Mouse (Mus musculus) cortical plate, adult 2 months (tissue): ENCODE measurements at regions not wholly inside any gene's neighbourhood (a gene's known extent, or its start where the extent isn't known, plus 50 kb on each side); places are given as distances from the start of the nearest gene placed in this dataset.

Source experiments
- H3K27ac ChIP-seq: fragments of 200-500 bp; 2 replicates; pipeline ENCODE4 v1.5.1; 2012; ENCODE audit warnings: low read length, control low read depth, inconsistent platforms; ENCODE audit not compliant: insufficient read depth
- H3K4me1 ChIP-seq: fragments of 200-500 bp; 2 replicates; pipeline ENCODE4 v1.6.1; 2011; ENCODE audit warnings: low read length; ENCODE audit not compliant: control insufficient read depth, insufficient read depth
- H3K4me3 ChIP-seq: fragments of 200-500 bp; 2 replicates; pipeline ENCODE4 v1.5.1; 2011; ENCODE audit warnings: mild to moderate bottlenecking, low read length, control low read depth; ENCODE audit not compliant: insufficient read depth
- CTCF ChIP-seq: fragments of 200-500 bp; IDR thresholded peaks from 2 replicates; pipeline ENCODE4 v1.5.1; 2011; ENCODE audit warnings: mild to moderate bottlenecking, control low read depth, low read length; ENCODE audit not compliant: insufficient read depth; ENCODE audit errors: extremely low read depth
- POLR2A ChIP-seq: fragments of 200-500 bp; IDR thresholded peaks from 2 replicates; pipeline ENCODE4 v1.6.1; 2011; ENCODE audit warnings: mild to moderate bottlenecking, low read length, control low read depth; ENCODE audit not compliant: insufficient read depth; ENCODE audit errors: extremely low read depth

DNA sequence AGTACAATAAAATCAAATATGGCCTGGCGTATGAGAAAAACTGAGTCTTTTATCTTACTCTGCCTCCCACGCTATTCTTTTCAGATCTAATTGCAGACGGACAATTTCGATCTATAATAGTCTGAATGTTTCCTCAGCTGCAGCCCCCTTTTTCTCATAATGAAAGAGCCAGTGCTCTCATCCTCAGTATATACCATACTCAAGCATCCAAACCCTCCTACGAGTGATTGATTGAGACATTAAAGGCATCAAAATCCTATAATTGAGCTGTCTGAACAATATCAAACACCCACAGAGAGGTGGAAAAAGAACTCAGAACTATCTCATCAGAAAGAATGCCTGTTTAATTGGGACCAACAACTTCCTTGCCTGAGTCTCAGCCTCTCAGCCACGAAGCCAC is 87.0 kb downstream of the Rbm43 start:
- no peak overlapping the region for H3K4me3 ChIP-seq
- no peak overlapping the region for H3K27ac ChIP-seq
- peaks cover 2% of the 10 kb centered on the region for H3K4me1 ChIP-seq
- TF ChIP-seq CTCF (no peak), POLR2A (no peak)

DNA sequence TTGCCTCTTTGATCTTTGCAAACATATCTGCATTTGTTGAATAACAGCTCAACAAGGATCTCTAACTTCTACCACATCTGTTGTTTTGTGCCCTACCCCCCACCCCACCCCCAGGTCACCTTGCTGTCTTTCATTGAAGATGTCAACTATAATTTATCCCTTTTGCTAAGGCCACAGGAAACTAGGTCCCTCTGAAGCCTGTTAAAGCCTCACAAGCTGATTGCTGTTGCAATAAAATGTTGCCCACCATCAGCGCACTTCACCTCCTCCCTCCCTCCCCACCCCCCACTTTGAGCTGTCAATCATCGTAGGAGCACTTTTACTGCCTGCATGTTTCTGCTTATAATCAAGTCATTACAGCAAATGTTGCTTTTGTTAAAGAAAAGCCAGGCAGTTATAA is 86.5 kb downstream of the Rbm43 start:
- H3K27ac ChIP-seq, result no peak overlapping the region
- peaks cover 2% of the 10 kb centered on the region for H3K4me1 ChIP-seq
- TF ChIP-seq POLR2A, result no peak
- no peak for TF ChIP-seq CTCF
- no peak overlapping the region for H3K4me3 ChIP-seq

DNA sequence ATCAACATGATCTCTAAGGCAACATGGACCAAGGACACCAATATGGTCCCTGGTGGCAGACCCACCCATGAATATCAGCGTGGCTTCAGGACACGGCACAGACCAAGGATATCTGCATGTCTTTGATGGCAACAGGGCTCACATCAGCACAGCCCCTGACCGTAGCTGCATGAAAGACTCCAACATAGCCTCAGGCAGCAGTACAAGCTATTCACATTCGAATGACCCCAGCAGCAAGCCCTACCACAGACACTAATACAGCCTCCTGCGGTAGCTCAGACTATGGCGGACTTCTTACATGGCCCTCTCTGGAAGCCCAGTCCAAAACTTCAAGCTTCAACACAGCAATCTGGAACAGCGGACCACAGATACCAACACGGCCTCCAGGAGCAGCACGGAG is 84.4 kb downstream of the Rbm43 start:
- no peak overlapping the region for H3K4me3 ChIP-seq
- no peak overlapping the region for H3K27ac ChIP-seq
- TF ChIP-seq CTCF (no peak), POLR2A (no peak)
- H3K4me1 ChIP-seq, result no peaks in the 10 kb centered on the region

DNA sequence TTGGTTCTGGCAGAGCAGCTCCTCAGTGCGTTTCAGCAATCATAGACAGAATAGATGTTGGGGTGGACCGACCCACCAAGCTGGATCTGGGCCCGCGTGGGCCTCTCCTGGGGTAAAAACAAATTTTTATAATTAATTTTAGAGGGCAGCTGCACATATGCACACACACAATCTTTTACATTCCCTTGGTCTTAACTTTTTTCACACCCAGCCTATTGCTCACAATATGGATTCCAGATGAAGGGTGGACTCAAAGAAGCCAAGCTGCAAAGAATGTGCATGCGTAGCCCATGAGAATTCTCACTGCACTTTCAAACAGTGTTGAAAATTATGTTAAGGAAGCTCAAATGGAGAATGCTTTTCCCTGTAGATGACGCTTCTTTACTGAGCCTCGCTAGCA is 83.3 kb downstream of the Rbm43 start:
- Histone ChIP-seq H3K4me3 (no peak overlapping the region), H3K27ac (no peak overlapping the region), H3K4me1 (no peaks in the 10 kb centered on the region)
- no peak for TF ChIP-seq CTCF
- TF ChIP-seq POLR2A, result no peak

DNA sequence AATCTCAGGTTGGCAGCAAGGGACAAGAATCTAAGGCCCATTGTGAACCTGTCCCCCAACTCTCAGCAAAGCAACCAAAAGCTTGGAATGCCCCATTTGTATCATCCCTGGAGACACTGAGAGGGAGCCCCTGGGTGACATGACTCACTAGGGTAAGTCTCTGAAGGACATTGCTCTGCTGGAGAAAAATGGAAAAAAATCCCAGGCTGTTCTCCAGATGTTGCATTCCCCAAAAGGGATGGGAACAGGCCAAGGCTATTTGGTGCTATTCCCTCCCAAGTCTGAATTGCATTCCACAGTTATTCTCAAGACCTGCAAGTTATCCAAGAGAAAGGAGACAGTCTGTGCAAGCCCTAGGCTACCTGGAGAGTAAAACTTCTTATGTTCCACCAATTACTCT is 77.7 kb downstream of the Rbm43 start:
- no peak overlapping the region for H3K27ac ChIP-seq
- no peaks in the 10 kb centered on the region for H3K4me1 ChIP-seq
- no peak overlapping the region for H3K4me3 ChIP-seq
- no peak for TF ChIP-seq CTCF
- TF ChIP-seq POLR2A, result no peak

DNA sequence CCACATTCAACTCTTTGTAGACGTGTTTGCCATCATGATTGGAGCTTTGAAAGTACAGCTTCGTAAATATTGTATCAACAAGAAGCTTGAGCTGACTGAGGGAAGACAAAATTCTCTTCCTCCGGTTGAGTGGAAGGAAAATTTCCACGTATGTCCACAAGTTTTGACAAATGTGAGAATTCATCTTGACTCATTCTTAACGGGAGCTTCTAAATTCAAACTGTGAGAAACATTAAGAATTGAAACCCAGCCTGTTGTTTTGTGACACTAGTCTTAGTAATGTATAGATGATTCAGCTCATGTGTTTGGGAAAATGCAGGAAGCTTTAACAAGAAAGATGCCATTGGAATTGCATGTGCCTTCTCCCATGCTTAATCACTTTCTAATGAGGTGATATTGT is 68.9 kb downstream of the Rbm43 start:
- no peak for TF ChIP-seq POLR2A
- TF ChIP-seq CTCF, result no peak
- H3K4me3 ChIP-seq, result no peak overlapping the region
- H3K4me1 ChIP-seq, result no peaks in the 10 kb centered on the region
- H3K27ac ChIP-seq, result no peak overlapping the region

DNA sequence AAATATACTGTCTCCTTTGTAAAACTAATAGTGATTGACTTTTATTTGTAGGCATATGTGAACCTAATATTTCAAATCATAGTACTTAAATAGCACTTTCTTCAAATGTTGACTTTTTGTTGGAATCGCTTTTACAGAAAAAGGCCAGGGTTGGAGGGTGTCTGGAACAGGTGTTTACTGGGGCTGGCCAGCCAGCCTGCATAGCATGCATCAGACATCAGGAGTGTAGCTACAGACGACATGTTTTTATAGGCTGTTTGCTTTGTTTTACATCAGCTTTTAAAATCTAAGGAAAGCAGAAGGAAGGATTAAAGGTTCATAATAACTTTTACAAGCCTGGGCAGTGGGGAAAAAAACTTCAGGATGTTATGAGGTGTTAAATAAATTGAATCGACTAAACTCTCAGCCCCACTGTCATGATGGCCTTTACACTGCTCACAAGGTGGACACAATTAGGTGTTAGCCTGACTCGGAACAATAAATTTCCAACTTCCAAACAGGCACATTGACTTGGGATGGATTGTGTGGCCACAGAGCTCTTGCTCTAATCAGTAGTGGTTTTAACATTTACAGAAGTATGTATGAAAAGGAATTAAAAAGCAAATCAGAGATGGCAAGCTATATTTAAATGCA is 66.0 kb downstream of the Rbm43 start:
- no peak overlapping the region for H3K27ac ChIP-seq
- no peak overlapping the region for H3K4me3 ChIP-seq
- no peaks in the 10 kb centered on the region for H3K4me1 ChIP-seq
- TF ChIP-seq POLR2A (no peak), CTCF (no peak)

DNA sequence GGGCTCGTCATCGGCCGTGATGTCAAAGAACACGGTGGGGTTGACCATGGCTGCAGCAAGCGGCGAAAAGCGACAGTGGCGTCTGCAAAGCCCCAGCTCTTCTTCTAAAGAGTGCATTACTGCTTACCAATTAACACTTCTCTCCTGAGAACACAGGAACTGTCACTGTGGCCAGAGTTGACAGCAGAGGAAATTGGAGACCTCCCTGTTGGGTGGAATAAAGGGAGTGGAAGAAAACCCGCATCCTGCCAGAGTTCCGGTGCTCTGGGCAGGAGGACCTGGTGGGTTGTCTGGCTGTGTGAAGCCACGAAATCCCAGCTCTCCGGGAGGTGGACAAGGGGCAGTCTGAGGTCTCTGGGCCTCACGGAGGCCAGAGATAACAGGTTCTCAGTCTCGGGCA is 63.4 kb downstream of the Rbm43 start:
- TF ChIP-seq CTCF (no peak), POLR2A (no peak)
- no peak overlapping the region for H3K4me3 ChIP-seq
- H3K4me1 ChIP-seq, result no peaks in the 10 kb centered on the region
- H3K27ac ChIP-seq, result no peak overlapping the region
